Mouse (Mus musculus) B cell, adult 62 days (primary cell): Measurements from ENCODE around the gene Mrgpra3. TPM values are rescaled to one million over a fixed set of nuclear protein-coding genes. Genes with fewer than 3 reads are reported as not detected.

ENCODE experiments used
- total RNA-seq: library from RNA; stranded (reverse); gene quantifications from 4 replicates; pipeline ENCODE4 v1.2.4, GENCODE M21; 2023

The Mrgpra3 gene
- total RNA-seq = not detected in 4 replicates

DNA sequence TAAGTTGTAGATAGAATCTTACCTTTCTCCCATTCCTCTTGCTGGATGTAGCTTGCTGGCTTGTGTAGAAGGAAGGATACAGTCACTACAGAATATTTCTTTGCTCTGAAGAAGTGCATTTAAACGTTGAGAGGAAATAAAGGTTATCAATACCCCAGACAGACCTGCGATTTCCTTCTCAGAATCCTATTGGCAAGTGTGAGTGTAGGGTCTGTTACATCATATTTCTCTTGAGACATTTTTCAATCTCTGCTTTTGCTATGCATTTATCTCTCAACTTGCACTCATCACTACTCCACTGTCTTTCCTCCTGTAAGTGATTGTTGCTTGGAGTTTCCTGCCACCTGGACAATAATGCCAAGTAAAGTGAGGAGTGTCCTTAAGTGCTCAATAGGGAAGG lies at the start of gene Mrgpra3:
Gene Mrgpra3, minus strand, starts transcription at position 101 of the 400 bp plus-strand sequence.

Other genes with a start within 250 kb of the Mrgpra3 start
- not detected in 4 replicates for gene Mrgpra1, start 247.1 kb downstream of the Mrgpra3 start, total RNA-seq
- gene Mrgpra2a, start 149.2 kb downstream of the Mrgpra3 start, total RNA-seq = not detected in 4 replicates
- not detected in 4 replicates for gene Mrgpra2b, start 72.5 kb downstream of the Mrgpra3 start, total RNA-seq